Mouse (Mus musculus): ENCODE measurements around the gene Irf1. TPM values are rescaled to one million over a fixed set of nuclear protein-coding genes. Genes with fewer than 3 reads are reported as not detected.

Gene Irf1
- total RNA-seq, 2 experiments from 2014 or later: 41.7 to 55.9 TPM

DNA sequence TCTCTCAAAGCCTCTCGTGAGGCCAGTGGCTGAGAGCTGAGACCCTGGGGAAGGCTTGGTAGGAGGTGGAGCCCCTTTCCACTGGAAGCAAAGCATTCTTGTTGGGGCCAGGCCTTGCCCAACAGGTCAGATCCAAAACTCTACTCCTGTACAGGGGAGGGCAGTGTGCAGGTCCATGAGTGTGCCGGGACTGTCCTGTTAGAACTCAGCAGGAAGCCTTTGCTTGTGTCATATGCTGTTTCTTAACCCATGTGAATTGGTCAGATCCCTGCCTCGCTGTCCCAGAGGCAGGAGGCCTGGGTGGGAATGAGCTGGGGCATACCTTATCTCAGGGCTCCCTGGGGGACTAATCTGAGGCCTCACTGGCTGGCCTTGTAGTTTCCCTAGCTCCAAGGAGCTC is 10.4 kb downstream of the Irf1 start:
- no peak for ATAC-seq (replicated peaks; ENCODE audit: poor library complexity, severe bottlenecking)

DNA sequence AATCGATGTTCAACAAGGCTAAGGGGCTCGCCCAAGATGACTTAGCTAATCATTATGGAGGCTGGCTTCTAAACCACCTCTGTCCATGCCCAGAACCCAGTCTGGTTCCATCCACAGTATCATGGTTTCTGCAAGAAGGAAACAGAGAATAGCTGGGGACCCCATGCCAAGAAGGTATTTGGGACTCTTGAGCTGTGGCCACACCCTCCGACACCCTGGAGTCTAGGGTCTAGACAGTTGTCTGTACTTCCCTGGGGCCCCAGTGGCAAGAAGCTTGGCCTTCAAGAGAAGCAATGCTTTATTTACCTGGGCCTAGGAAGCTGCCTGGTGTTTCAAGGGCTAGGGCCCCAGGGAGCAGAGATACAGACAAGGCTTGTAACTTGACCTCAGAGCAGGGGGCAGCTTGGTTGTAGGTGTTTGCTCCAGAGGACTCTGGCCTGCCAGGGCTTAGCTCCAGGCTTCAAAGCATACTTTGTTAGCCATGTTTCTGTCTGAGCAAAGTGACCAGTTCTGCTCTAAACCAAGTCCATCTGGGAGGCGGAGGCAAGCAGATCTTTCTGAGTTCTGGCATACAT is 11.5 kb downstream of the Irf1 start:
- ATAC-seq (replicated peaks; ENCODE audit: poor library complexity, severe bottlenecking): no peak

DNA sequence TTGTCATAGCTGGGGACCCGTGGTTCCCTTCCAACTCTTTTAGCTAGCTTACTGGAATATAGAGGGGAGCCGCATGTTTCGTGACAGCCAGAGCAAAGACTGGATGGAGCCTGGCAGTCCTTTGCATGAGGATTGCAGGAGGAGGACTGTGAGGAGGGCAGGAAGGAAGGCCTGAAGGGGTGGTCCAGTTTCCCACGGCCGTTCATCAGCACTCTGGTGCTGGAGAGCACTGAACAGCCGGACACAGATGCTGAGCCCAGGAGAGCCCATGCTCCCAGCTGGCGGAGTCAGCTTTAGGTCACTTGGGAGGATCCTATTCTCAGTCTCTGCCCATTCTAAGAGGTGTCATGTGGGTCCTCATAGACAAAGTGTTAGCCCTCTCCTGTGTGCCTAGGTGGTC is 12.2 kb downstream of the Irf1 start:
- no peak for ATAC-seq (replicated peaks; ENCODE audit: poor library complexity, severe bottlenecking)

DNA sequence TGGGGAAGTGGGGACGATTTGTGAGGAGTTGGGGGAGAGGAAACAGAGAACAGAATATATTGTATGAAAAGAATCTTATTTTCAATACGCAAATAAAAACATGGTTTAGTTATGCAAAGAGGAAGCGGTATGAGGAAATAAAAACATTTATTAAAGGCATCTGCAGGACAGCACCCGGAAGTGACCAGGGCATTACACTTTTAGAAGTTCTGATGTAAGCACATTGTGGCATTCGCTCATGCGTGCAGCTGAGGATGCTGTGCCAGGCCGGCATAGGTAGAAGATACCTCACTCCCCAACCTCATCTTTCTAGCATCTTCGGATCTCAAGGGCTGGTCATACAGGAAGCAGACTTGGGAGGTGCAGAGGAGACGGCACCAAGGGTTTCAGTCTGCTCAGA is 13.5 kb downstream of the Irf1 start:
- peak; percentile 39 for ATAC-seq (replicated peaks; ENCODE audit: poor library complexity, severe bottlenecking)

DNA sequence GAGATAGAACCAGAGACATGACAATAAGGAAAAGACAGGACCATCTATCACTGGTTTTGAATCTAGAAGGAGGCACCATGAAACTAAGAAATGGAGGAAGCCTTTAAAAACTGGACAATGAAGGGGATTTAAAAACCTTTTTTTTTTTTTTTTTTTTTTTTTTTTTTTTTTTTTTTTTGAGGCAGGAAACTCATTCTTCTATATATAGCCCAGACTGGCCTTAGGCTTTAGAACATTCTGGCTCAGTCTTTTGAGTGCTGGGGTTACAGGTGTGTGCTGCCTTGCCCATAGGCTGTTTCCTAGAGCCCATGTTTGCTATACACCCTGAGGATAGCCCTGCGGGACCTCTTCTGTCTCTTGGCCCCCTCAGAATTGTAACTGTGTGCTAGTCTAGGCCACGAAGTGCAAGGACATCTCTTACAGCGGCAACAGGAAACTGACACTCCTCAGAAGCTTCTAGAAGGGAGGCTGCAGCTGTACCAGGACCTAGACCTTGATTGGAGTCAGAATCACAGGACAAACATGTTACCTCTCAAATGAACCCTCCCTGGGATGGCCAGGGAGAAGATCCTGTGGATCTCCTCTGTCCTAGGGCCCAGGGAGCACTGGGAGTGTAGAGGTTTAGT is 15.6 kb downstream of the Irf1 start:
- ATAC-seq (replicated peaks; ENCODE audit: poor library complexity, severe bottlenecking): no peak

DNA sequence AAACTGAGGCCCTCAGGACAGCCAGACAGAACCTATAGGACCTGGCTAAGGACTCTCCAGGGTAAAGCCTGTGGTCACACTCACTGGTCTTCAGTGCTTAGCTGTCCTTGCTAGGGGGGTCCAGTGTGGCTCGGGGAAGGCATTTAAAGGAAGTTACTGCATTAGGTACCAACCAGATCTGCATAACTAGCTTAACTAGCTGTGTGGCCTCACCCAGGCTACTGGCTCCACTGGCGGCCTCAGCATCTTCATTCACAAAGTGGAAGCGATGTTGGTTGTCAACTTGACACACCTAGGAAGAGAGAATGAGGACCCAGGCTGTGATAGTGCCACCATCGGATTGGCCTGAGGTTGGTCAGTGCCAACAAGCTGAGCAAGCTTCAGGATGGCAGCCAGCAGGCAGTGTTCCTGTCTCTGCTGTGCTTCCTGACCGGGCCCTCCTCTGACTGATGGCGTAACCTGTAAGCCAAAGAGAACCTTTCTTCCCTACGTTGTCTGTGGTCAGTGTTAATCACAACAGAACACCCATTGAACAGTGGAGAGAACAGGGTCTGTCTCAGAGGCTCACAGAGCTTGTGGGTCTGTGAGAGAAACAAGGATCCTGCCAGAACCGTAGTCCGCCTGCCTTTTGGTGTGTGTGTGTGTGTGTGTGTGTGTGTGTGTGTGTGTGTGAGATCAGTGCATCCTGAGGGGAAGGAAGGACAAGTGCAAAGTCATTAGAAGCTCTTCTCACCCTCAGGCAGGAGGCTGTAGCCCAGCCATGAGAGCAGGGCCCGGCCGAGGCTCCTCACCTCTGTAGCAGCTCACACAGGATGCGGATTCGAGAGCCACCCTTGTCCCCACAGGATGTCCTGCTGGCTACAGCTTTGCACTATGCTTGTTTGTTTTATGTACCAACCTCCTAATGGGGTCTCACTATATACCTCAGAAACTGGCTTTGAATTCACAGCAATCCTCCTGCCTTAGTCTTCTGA is 16.5 kb downstream of the Irf1 start:
- peak; percentile 87 for ATAC-seq (replicated peaks; ENCODE audit: poor library complexity, severe bottlenecking)

DNA sequence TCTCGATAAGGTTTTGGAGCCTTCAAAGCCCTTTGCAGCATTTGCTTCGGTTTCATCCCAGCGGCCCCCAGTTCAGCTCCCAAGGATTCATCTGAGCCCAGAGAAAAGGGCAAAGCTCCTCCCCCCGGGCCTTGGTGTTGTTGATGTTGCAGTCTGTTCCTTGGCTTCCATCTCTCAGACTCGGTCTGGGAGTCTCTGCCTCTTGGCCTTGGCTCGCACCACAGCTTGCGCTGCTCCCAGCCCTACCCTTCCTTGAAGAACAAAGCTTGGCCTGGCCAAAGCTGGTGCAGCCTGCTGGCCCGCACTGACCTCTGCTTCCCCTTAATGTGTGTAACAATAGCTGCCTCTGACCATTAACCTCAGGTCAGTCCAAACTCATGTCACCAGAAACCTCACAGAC is 18.4 kb downstream of the Irf1 start:
- ATAC-seq (replicated peaks; ENCODE audit: poor library complexity, severe bottlenecking): no peak

DNA sequence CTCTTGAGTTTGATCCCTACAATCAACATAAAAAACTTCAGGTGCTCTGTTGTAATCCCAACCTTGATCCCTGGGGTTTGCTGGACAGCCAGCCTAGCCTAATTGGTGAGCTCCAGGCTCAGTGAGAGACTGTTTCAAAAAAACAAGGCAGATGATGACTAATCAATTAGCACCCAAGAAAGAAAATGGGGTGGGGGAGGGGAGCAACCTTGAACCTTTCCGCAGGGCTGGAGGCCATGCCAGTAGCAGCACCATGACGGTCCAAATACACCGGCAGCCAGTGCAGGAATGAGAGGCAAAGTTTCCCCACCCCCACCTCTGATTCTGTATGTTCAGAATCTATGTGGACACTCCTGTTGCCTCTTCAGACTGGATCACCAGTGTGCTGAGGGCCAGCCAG is 19.5 kb downstream of the Irf1 start:
- no peak for ATAC-seq (replicated peaks; ENCODE audit: poor library complexity, severe bottlenecking)

DNA sequence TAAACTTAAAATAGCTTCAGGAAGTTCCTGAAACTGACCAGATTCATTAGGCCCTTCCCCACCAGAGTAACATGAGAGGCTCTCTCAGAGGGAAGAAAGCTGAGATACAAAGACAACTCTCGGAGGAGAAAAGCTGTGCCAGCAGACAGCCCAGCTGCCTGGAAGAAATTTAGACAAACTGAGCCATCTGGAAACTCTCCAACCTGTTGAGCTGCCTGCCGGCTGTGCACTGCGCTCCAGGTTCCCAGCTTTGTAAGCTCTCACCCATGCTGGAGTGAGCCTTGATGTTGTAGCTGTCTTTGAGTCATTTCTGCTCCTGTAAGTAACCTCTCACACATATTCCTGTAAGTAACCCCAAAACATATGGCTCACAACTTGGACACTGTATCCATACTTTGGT is 23.2 kb downstream of the Irf1 start:
- ATAC-seq (replicated peaks; ENCODE audit: poor library complexity, severe bottlenecking): no peak

DNA sequence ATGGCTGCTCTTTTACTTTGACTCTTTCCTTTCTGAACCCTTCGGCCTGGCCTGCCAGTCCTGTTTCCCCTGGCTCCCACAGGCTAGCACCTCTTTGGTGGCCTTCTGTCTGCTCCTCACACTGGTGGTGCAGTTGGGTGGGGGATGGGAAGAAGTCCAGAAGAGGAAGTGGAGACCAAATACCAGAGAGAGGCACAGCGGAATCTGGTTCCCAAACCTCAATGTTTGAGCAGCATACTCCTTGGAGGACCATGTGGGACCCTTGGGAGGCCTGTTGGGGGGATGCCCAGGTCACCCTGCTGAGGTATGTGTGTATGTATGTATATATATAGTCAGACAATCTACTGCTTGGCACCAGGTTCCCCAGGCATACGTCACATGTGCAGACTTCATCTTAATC is 24.2 kb downstream of the Irf1 start:
- ATAC-seq (replicated peaks; ENCODE audit: poor library complexity, severe bottlenecking): peak; percentile 21

DNA sequence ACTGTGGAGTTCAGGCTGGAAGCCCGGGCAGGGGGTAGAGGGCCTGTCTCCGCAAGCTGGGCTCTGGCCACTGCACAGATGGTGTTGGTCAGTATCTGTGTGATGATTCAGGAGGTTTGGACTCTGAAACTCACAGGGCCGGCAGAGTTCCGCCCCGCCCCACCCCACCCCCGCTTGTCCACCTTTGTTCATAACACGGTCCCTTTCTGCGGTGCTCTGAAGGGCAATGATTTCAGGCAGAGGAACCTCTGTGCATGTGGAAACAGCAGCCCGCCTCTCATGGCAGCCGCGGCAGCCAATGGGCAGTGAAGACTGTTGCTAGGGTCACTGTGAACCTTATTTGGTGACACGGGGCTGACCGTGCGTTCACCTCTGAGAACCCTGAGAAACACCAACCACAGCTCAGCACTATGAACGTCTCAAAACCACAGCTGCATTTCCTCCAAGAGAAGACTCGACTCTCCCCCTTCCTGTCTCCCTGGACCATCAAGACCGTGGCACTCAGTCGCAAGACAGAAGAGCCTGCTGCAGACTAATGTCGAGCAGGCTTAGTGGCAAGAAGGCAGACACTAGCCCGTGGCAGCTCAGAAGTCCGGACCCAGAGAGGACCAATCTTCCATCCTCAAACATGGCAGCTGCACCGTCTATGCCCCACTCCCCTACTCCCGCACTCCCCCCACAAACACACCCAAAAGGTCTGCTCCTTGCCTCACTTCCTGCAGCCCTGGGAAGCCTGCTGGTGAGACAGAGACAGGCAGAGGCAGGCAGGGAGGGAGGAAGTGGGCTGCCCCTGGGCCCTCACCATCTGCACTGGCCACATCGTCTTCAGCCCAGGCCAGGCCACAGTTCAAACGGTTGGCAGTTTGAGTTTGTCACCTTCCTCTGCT is 25.1 kb downstream of the Irf1 start:
- ATAC-seq (replicated peaks; ENCODE audit: poor library complexity, severe bottlenecking): peak; percentile 85

DNA sequence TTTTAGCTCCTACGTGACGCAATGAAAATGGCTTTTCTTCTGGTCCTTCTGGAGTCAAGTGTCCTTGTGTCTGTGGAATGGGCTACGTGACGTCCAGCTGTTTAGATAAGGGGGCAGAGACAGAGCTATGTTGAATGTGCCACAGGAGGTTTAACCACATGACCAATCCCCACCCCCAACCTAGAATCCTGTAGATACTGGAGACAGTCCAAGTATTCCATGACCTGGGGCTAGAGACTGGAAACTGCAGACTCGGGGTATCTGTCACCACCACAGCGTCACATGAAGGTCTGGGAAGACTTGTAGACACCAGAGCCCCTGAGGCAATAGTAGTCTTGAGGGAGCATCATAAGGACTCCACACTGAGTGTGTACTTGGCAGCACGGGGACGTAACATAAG is 26.0 kb downstream of the Irf1 start:
- ATAC-seq (replicated peaks; ENCODE audit: poor library complexity, severe bottlenecking): no peak

DNA sequence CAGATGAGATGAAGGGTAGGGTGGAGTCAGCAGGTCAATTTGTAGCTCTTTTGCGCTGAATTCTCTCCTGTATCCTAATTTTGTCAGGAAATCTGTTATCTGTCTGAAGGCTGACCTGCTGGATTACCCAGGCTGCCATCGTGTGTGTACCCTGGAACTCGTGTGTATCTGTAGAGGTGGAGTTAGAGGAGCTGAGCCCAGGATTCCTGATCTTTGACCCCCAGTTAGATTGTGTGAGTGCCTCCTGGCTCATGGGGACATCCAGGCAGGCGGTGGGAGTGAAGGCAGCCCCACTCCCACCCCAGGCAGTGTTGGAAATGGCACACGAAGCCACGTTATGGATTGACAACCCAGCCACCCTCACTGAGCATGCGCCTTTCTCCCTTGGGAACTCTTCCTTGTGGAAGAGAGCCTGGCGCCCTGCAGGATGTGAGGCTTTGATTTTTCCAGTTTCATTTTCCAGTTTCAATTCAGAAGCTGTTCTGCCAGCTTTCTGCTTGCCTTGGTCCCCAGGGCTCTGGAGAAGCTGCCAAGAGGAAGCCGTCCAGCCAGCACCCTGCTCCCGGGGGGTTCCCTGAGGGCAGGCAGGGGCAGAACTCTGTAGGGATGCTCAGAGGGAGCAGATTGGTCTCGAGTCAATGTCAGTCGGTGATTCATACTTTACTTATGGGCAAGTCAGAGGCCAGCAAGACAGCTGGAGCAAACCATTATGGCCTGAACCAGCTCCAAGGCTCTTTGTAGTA is 26.8 kb downstream of the Irf1 start:
- no peak for ATAC-seq (replicated peaks; ENCODE audit: poor library complexity, severe bottlenecking)

DNA sequence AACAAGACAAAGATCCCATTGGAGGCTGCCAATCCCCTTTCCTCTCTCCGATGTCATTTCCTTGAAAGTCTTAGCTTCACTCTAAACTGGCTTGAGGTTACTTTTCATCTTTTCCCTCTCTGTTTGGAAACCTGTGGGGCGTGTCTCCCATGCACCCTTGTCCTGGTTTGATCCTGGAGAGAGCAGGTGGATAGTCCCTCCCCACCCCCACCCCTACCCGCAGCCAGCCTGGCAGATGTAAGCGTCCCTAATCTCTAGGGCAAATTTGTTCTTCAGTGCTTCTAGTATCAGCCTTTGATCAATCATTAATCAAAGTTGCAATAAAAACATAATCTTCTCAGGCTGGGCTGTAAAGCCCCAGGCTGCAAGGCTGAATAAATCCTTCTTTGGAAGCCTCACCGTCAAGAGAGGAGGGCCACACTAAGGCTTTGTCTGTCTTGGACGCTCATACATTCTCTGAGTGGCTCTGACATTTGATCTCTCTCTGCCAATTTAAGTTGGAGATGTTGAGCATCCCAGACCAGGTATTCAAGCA is 27.6 kb downstream of the Irf1 start:
- no peak for ATAC-seq (replicated peaks; ENCODE audit: poor library complexity, severe bottlenecking)

DNA sequence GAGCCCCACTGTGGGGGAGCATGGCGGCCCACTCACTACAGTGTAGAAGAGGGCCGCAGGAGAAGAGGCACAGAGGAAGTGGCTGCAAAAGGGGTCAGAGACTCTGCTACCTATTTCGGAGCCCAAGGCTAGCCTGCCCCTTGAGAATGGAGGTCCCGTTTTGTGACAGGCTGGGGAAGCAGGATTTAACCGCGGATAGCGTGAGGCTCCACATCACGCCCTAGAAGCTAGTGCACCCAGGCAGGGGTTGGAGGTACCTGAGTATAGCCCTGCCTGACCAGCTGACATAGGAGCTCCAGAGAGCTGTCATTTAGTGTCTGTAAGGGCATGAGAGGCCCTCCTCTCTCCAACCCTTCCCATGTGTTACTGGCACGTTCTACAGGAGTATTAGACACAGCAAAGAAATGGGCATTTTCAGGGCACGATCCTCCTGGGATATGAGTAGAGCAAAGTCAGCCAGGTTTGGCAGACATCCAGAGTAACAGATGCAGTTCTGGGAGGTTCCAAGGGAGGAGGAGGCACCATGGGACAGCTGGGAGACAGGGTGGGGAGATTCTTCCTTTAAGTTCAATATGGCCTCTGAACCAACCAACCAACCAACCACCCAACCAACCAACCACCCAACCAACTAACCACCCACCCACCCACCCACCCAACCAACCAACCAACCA is 28.4 kb downstream of the Irf1 start:
- ATAC-seq (replicated peaks; ENCODE audit: poor library complexity, severe bottlenecking): no peak

DNA sequence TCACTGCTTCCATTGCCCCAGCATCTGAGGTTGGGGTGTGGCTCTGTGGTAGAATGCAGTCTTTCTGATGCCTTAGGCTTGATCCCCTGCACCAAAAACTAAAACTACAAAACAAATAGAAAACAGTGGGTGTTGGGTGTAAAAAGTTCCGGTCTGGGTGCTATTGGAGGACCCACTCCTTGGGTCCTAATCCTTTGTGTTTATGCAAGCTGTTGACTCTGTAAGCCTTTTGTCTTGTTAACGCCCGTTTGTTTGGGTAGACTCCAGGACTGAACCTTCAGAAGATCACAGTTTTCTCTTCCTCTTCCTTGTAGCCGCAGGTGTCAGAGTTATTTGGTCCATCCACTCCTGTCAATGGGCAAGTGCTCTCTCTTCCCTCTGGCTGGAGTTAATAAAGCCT is 30.2 kb downstream of the Irf1 start:
- ATAC-seq (replicated peaks; ENCODE audit: poor library complexity, severe bottlenecking): no peak

DNA sequence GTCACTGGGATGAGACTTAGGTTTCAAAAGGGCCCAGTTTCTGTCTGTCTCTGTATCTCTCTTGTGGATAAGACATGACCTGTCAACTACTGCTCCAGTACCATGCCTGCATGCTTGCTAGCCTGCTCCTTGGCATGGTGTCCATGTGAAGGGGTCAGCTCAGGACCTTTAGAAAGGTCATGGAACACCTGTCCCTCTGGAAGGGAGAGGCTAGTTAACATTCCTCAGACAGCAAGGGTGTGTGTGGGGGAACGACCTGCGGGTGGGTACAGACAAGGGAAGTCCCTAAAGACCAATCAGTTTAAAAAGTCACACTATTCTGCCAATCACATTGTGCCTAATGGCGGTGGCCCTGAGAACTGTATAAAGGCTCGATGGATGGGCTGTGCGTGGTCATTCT is 31.2 kb downstream of the Irf1 start:
- no peak for ATAC-seq (replicated peaks; ENCODE audit: poor library complexity, severe bottlenecking)

DNA sequence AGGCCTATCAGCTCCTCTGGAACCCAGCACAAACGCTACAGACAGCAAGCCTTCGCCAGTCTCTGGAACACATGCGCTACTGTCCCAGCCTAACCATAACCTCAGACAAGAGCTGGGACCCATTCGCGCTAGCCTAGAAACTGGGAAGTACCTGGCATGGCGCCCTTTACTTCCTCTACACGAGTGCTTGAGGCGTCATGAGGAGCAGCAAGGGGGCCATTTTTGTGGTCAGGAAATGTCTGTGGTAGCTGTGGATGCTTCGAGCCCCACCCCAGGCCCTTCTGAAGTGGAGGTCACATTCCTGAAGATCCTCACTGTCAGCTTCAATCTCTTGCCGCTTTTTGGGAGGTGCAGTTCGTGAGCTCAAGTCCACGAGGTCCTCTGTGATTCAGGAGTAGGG is 33.3 kb downstream of the Irf1 start:
- ATAC-seq (replicated peaks; ENCODE audit: poor library complexity, severe bottlenecking): peak; percentile 74

DNA sequence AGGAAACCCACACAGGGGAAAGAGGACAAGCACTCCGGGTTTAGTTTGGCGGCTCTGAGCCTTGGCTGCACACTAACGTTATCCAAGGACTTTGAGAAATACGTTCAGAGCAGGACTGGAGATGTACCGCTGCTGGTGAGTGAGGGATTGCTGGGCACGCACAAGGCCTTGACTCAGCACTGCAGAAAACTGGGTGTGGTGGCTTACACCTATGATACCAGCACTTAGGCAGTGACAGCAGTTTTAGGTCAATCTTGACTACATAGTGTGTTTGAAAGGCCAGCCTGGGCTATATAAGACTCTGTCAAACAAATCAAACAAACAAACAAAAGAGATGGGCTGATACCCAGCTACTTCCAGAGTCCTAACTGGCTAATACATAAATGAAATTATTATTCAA is 33.7 kb downstream of the Irf1 start:
- no peak for ATAC-seq (replicated peaks; ENCODE audit: poor library complexity, severe bottlenecking)

Measured in granulocyte monocyte progenitor cell, adult 5-6 weeks (primary cell).